8 mouse cellular contexts compared by ENCODE assay signal in genomic region chr16:84703769-84704660, GRCm38 (mm10). TPM values are rescaled to one million over a fixed set of nuclear protein-coding genes. Genes with fewer than 3 reads are reported as not detected.
DNase-seq lines count a peak whose midpoint lies in the region; ATAC-seq and TF ChIP-seq lines count a peak whose summit lies in the region.

No protein-coding gene starts in this region.

- peak overlapping the region; percentile 68 for H3K4me3 ChIP-seq in heart, embryonic 15.5 days
- peak overlapping the region; percentile 81 for H3K4me3 ChIP-seq in E14TG2a.4 (replicated peaks; ENCODE audit: low read length)
- peak overlapping the region; percentile 53; the same call in 1 of the 2 replicates for H3K4me3 ChIP-seq in hindbrain, embryonic 11.5 days (ENCODE audit: low read depth, low read length)
- H3K4me3 ChIP-seq in midbrain, embryonic 11.5 days (ENCODE audit: low read depth, low read length): peak overlapping the region; percentile 63; the same call in 1 of the 2 replicates

- H3K27ac ChIP-seq in heart, embryonic 15.5 days: no peak overlapping the region
- no peak overlapping the region for H3K27ac ChIP-seq in hindbrain, embryonic 11.5 days (ENCODE audit: low read depth, low read length)
- no peak overlapping the region for H3K27ac ChIP-seq in midbrain, embryonic 11.5 days (ENCODE audit: low read depth, low read length)

- H3K4me1 ChIP-seq in heart, embryonic 15.5 days (replicated peaks): 0 out of 2 replicates have a peak, but pooled peaks cover 5% of the 10 kb centered on the region
- H3K4me1 ChIP-seq in E14TG2a.4 (replicated peaks; ENCODE audit: low read depth, low read length): peaks cover 15% of the 10 kb centered on the region
- no peaks in the 10 kb centered on the region; the same call in 1 of the 2 replicates for H3K4me1 ChIP-seq in hindbrain, embryonic 11.5 days (replicated peaks; ENCODE audit: control insufficient read depth, insufficient read depth, low read length)
- no peaks in the 10 kb centered on the region; the same call in 1 of the 2 replicates for H3K4me1 ChIP-seq in midbrain, embryonic 11.5 days (ENCODE audit: control insufficient read depth, insufficient read depth, low read length)

- no peak for DNase-seq in heart, adult 8-10 months (ENCODE audit: low spot score)
- DNase-seq in hindbrain, embryonic 11.5 days (ENCODE audit: low spot score): peak; percentile 6
- peak; percentile 85 for DNase-seq in midbrain, embryonic 11.5 days (ENCODE audit: low spot score, missing footprints)
- no peak for DNase-seq in right cerebral cortex, postnatal 36 days (ENCODE audit: low spot score in 2 of 2)
- DNase-seq in ovary, adult 18-20 months (ENCODE audit: low spot score): no peak
- DNase-seq in gastrocnemius, postnatal 25 days: no peak

- no peak for ATAC-seq in heart, embryonic 15.5 days (replicated peaks; ENCODE audit: insufficient number of reproducible peaks, insufficient read depth, low FRiP score, low read depth)
- no peak for ATAC-seq in hindbrain, embryonic 11.5 days (ENCODE audit: low FRiP score)
- no peak for ATAC-seq in midbrain, embryonic 11.5 days (ENCODE audit: low FRiP score)

- no peak for TF ChIP-seq CTCF in E14TG2a.4 (conservative IDR thresholded peaks at IDR 0.05; ENCODE audit: low read length)

- H3K36me3 ChIP-seq in heart, embryonic 15.5 days: no peaks in the 10 kb centered on the region
- no peaks in the 10 kb centered on the region for H3K36me3 ChIP-seq in E14TG2a.4 (ENCODE audit: insufficient read depth, low read length)
- H3K36me3 ChIP-seq in hindbrain, embryonic 11.5 days (ENCODE audit: control insufficient read depth, insufficient read depth, low read length): no peaks in the 10 kb centered on the region
- no peaks in the 10 kb centered on the region for H3K36me3 ChIP-seq in midbrain, embryonic 11.5 days (ENCODE audit: control insufficient read depth, insufficient read depth, low read length)

- WGBS in heart, embryonic 15.5 days: 68% methylated on average over 13 of the region's 13 CpGs
- 66% methylated on average over 13 of the region's 13 CpGs for WGBS in hindbrain, embryonic 11.5 days
- WGBS in midbrain, embryonic 11.5 days: 69% methylated on average over 13 of the region's 13 CpGs

- peak overlapping the region; percentile 96 for H3K4me2 ChIP-seq in heart, embryonic 15.5 days
- peak overlapping the region; percentile 95; the same call in 1 of the 2 replicates for H3K4me2 ChIP-seq in hindbrain, embryonic 11.5 days (replicated peaks; ENCODE audit: low read depth, low read length)
- H3K4me2 ChIP-seq in midbrain, embryonic 11.5 days: peak overlapping the region; percentile 96

- no peaks in the 10 kb centered on the region for H3K9me3 ChIP-seq in heart, embryonic 15.5 days (replicated peaks)
- 0 out of 2 replicates have a peak, but pooled peaks cover 4% of the 10 kb centered on the region for H3K9me3 ChIP-seq in E14TG2a.4 (ENCODE audit: low read length)
- H3K9me3 ChIP-seq in hindbrain, embryonic 11.5 days (ENCODE audit: control insufficient read depth, low read length): no peaks in the 10 kb centered on the region
- no peaks in the 10 kb centered on the region for H3K9me3 ChIP-seq in midbrain, embryonic 11.5 days (ENCODE audit: control insufficient read depth, low read length)

- 0 out of 2 replicates have a peak overlapping the region, but pooled peaks have one; percentile 72 for H3K9ac ChIP-seq in heart, embryonic 15.5 days
- H3K9ac ChIP-seq in hindbrain, embryonic 11.5 days (ENCODE audit: low read depth, low read length): no peak overlapping the region
- no peak overlapping the region for H3K9ac ChIP-seq in midbrain, embryonic 11.5 days (ENCODE audit: low read length)

- 0 out of 2 replicates have a peak, but pooled peaks cover 9% of the 10 kb centered on the region for H3K27me3 ChIP-seq in heart, embryonic 15.5 days
- H3K27me3 ChIP-seq in E14TG2a.4 (ENCODE audit: insufficient read depth, low read length): peaks cover 60% of the 10 kb centered on the region
- H3K27me3 ChIP-seq in hindbrain, embryonic 11.5 days (ENCODE audit: control insufficient read depth, insufficient read depth, low read length): peaks cover 4% of the 10 kb centered on the region; the same call in 1 of the 2 replicates
- H3K27me3 ChIP-seq in midbrain, embryonic 11.5 days (ENCODE audit: control insufficient read depth, insufficient read depth, low read length): peaks cover 5% of the 10 kb centered on the region

RNA-seq across cellular contexts. Expression of gene Mrpl39, which starts 31.5 kb away (rescaled TPM):
- 41.3 and 50.4 TPM in 2 replicates for polyA plus RNA-seq in heart, embryonic 15.5 days (2015; fragmentation: Nextera tagmentation; extraction: Ambion mirVana)
- total RNA-seq in heart, adult 8-10 months (2022): 10 to 100 TPM; 39.8 to 52.5 (median 45.3) TPM
- 55.2 and 56.2 TPM in 2 replicates for polyA plus RNA-seq in hindbrain, embryonic 11.5 days (2014; fragmentation: Nextera tagmentation; extraction: Ambion mirVana)
- 60.2 and 60.4 TPM in 2 replicates for polyA plus RNA-seq in midbrain, embryonic 11.5 days (2014; fragmentation: Nextera tagmentation; extraction: Ambion mirVana)
- total RNA-seq in gastrocnemius, postnatal 25 days (2021): 10 to 100 TPM; 17.3 to 18.7 TPM

Comparison
In these comparisons a context has a peak if more than half of its experiments do, and no peak if none do; other contexts are left out.
1. DNase-seq: peak in hindbrain, embryonic 11.5 days (single experiment) and midbrain, embryonic 11.5 days (single experiment); none in heart, adult 8-10 months (single experiment), right cerebral cortex, postnatal 36 days (0 of 2), ovary, adult 18-20 months (single experiment) and gastrocnemius, postnatal 25 days (single experiment).
2. Peak in every context shown above with its lines, with median percentiles within 50 percentile points of each other: H3K4me2 ChIP-seq and H3K4me3 ChIP-seq.